Mouse (Mus musculus): Measurements from ENCODE around the gene Supv3l1. TPM values are rescaled to one million over a fixed set of nuclear protein-coding genes. Genes with fewer than 3 reads are reported as not detected.

Gene Supv3l1
- total RNA-seq, 1 experiment from 2014 or later = 37.9 TPM

DNA sequence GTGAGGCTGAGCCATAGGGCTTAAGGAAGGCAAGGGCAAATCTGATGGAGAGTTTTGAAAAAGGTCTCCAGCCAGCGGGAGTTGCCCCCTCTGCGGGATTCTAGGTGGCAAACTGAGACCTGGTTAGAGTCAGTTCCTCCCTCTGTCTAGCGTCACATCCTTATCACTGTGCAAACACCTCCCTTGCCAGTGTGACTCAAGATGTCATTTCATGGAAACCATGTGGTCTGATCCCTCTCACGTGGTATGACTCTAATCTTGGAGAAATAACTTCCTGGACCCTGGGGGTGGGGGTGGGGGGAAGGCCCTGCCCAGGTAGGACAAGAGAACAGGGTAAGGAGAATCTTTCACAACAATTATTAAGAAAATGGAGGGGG, 35.9 kb downstream of the Supv3l1 start:
- no peak for DNase-seq

- DNase-seq = no peak
Measured at GRCm38 (mm10) chr10:62412906-62413605, 36.5 kb downstream of the Supv3l1 start.

GRCm38 (mm10) chr10:62411431-62412410, 37.8 kb downstream of the Supv3l1 start:
- DNase-seq = no peak

- DNase-seq = peak; percentile 70
Measured at GRCm38 (mm10) chr10:62410943-62411342, 38.6 kb downstream of the Supv3l1 start.

- no peak for DNase-seq
Measured at GRCm38 (mm10) chr10:62404901-62405300, 44.6 kb downstream of the Supv3l1 start.

DNA sequence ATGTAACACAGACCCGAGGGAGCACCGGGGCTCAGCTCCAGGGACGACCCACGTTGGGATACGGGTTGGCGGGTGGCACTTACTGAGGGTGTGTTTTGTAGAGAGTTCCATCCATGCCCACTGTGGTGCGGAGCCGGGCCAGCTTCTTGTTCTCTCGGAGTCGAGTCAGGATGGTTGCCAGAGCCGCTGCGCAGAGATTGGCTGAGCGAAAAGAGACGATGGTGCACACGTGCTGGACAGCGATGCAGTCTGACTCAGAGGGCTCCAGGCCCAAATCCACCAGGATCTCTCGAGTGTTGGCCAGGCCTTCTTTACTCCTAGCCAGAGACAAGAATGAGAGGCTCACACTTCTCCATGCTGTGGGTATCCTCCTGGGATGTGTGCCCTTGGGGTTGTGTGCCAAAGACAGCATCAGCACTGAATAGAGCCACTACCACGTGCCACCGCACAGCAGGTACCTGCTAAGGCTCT, 47.9 kb downstream of the Supv3l1 start:
- DNase-seq = no peak

- DNase-seq = no peak
Measured at GRCm38 (mm10) chr10:62383011-62383410, 66.5 kb downstream of the Supv3l1 start.

DNA sequence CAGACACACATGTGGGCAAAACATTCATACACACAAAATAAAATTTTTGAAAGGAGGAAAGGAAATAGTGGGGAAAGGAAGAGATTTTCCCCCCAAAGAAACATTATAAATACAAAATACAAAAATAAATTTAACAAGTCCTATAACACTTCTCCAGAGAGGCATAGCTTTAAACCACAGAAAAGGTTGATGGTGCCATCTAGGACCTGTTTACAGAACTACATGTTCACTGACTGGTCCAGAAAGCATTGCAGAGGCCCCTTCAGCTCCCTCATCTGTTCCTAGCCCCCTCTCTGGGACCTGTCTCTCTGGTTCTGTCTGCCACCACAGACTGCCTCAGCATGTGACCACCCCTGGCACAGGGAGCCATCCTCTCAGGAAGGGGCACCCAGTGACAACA, 68.6 kb downstream of the Supv3l1 start:
- DNase-seq = no peak

DNA sequence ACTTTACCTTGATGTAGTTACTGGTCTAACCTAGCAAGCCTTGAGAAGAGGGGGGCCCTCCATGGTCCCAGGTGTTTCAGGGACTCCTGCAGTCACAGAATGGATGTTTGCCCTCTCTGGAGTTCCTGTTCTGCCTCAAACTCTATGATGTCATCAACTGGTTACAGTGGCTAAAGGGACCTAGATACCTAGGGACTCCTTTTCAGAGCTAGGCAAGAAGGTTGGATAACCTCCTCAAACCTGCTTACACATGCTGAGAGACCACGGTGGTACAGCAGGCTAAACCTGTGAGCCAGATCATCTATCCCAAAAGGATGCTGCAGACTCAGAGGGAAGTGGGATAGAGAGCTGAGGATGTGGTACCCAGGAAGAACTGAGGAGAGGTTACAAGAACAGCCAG, 69.7 kb downstream of the Supv3l1 start, which contains the start of gene Hk1:
TSS of gene Hk1 (minus strand) at position 101 of the 400 bp plus-strand sequence.
- DNase-seq = no peak

Other genes starting within 250 kb of the Supv3l1 start
- 22.1 and 31.0 TPM in 2 replicates for gene Tspan15, start 218.5 kb downstream of the Supv3l1 start, total RNA-seq (2021)
- 36.1 and 52.0 TPM in 2 replicates for gene Tacr2, start 197.3 kb downstream of the Supv3l1 start, total RNA-seq (2021)
- 20.7 and 27.9 TPM in 2 replicates for gene Hk1, start 69.8 kb downstream of the Supv3l1 start, total RNA-seq (2021)
- gene Hkdc1, start 27.2 kb downstream of the Supv3l1 start, total RNA-seq (2021) = not detected in 2 replicates
- 0.46 TPM in 1 of 2 replicates, not detected in the other for gene 4930507D05Rik, start 249 bp downstream of the Supv3l1 start, total RNA-seq (2021)
- gene Vps26a, start 37.1 kb upstream of the Supv3l1 start, total RNA-seq (2021) = 55.0 and 55.2 TPM in 2 replicates
- gene Srgn, start 77.7 kb upstream of the Supv3l1 start, total RNA-seq (2021) = 30.1 and 36.4 TPM in 2 replicates
- gene Kif1bp, start 128.7 kb upstream of the Supv3l1 start, total RNA-seq (2021) = 53.7 and 60.9 TPM in 2 replicates
- gene Ddx21, start 152.5 kb upstream of the Supv3l1 start, total RNA-seq (2021) = 56.8 and 80.6 TPM in 2 replicates
- 95.5 and 111 TPM in 2 replicates for gene Ddx50, start 201.5 kb upstream of the Supv3l1 start, total RNA-seq (2021)